Mouse (Mus musculus) bone marrow macrophage, adult 2 months (primary cell): ENCODE measurements around the gene Pcx.

ENCODE experiments used
- CTCF ChIP-seq: IDR thresholded peaks from 2 replicates; pipeline ENCODE4 v1.5.1; 2012; ENCODE audit warnings: low read depth, mild to moderate bottlenecking, low read length, moderate library complexity
- POLR2A ChIP-seq: IDR thresholded peaks from 2 replicates; pipeline ENCODE4 v1.6.1; 2012; ENCODE audit warnings: mild to moderate bottlenecking, low read depth, low read length, borderline replicate concordance

DNA sequence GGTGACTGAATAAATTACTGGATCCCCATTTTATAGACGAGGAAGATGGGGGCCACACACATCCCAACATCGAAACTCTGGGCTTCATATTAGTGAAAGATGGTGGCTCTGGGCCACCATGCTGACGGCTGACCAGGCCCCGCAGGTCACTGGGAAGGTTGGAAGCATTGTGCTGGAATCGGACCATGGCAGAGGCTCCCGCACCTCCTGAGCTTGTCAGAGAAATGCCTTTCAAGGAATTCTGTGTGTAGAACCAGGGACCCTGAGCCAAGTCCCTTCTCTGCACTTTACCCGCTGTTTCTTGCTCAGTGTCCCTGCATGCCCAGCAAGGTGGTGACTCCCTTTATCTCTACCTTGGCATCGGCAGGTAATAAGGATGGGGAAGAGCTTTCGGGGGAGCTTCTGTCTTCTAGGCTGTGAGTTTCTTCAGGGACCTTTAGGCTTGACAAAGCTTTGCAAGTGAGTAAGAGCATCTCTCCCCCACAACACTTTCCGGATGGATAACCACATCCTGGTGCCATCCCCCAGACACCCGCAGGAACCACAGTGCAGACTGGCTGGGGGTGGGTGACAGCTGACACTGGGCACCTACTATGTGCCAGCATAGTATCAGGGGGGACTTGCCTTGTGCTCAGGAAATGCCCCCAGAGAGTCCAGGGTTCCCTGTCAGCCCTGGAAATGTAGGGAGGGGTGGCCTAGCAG is 34.9 kb upstream of the Pcx start:
- no peak for TF ChIP-seq CTCF
- no peak for TF ChIP-seq POLR2A
